Mouse (Mus musculus): ENCODE data around the gene Eif4g1. TPM values are rescaled to one million over a fixed set of nuclear protein-coding genes. Genes with fewer than 3 reads are reported as not detected.

Gene Eif4g1
- polyA plus RNA-seq (2015; fragmentation: Nextera tagmentation; extraction: Ambion mirVana), result 129 and 138 TPM in 2 replicates

GRCm38 (mm10) chr16:20668013-20668412, at the start of gene Eif4g1:
TSS of gene Eif4g1 (plus strand) at chr16:20668313.

GRCm38 (mm10) chr16:20621191-20621990, 46.7 kb upstream of the Eif4g1 start, which contains the start of gene Camk2n2:
TSS of gene Camk2n2 (minus strand) at chr16:20621287.

DNA sequence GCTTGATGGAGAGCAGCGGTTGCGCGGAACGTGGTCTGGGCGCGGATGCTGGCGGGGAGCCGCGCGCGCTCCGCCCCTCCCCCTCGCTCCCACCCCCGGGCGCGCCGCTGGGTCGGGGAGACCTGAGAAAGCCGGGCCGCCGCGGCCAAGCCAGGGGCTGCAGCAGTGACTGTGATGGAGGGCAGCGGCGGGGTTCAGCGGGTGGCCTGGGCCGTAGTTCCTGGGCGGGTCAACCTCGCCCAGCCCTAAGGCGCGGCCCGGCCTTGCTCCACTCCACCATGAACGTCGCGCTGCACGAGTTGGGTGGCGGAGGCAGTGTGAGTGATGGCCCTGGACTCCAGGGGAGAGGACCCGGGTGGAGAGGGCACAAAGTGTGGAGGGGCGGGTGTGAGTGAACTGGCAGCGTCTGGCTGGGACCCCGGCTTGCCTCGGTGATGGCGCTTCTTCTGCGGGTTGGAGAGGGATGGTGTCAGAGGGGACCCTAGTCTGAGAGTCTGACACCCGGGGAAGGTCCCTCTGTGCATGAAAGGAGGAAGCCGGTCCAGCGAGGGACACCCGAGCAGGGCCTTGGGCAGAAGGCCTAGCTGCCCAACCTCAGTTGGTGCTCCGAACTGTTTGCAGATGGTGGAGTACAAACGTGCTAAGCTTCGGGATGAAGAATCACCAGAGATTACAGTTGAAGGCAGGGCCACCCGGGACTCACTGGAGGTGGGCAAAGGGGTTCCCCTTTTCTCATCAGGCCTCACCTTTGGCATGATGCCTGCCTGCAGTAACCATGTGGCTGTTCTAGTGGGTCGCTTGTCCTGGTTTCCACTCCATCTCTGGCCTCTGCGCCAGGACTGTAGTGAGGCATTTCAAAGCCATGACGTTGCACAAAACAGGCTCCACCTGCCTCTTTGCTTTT, 38.1 kb upstream of the Eif4g1 start, which contains the start of gene Ece2:
TSS of gene Ece2 (plus strand) at position 98 of the 904 bp plus-strand sequence.

DNA sequence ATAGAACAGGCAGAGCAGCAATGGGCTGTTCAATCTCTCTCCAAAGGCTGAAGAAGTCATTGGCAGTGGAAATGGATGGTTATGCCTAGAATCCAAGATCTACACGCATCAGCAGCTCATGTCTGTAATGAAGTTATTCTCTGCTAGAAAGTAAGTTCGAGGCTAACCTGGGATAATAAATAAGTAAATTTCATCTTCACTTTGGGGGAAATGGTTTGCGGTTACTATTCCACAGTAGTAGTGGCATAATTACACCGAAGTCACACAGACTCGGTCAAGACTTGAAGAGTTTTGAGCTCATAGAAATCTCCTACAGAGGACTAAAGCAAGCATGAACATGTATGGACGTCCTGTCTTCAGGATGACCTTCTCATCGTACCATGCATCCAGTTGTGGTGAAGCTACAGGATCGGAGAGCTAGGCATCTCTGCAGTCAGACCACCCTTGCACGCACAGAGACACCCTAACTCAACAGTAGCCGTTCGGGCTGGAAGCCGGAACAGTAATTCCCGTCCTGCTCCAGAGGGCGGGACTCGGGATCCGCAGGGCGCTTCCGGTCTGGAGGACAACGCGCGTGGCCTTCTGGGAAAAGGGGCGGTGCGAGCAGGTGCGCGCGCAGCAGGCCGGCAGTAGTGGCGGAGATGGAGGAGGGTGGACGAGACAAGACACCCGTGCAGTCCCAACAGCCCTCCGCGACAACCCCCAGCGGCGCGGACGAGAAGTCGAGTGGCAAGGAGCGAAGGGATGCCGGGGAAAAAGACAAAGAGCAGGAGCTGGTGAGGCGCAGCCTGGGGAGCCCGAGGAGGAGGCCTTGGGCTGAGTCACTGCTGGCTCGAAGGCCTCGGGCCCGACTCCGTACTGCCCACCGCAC, 16.8 kb upstream of the Eif4g1 start, which contains the start of gene Psmd2:
TSS of gene Psmd2 (plus strand) at position 577 of the 871 bp plus-strand sequence.

DNA sequence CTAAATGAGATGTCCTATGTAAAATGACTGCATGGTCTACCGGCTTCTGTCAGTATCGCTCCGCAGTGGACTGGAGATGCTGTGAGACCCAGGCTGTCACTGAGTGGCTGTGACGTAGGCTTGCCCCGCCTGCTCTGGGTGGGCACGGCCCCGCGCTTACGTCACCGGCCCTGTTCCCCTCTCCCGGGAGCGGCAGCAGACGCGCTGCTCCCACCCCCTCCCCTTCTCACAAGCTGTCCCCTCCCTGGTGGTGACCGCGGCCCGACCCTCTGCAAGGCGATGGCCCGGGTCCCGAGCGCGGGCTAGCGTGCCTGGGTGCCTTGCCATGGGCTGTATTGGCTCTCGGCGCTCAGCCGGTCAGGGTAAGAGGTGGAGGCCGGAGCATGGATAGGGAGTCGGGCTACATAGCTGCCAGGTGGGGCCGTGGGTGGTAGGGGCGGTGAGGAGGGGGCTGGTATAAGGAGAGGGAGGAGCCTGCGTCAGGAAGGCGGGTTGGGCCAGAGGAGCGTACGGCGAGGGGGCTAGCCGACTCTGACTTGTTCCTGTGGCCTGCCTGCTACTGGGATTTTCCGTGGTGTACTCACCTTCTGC, 25.1 kb downstream of the Eif4g1 start, which contains the start of gene Fam131a:
TSS of gene Fam131a (plus strand) at position 131 of the 591 bp plus-strand sequence.

DNA sequence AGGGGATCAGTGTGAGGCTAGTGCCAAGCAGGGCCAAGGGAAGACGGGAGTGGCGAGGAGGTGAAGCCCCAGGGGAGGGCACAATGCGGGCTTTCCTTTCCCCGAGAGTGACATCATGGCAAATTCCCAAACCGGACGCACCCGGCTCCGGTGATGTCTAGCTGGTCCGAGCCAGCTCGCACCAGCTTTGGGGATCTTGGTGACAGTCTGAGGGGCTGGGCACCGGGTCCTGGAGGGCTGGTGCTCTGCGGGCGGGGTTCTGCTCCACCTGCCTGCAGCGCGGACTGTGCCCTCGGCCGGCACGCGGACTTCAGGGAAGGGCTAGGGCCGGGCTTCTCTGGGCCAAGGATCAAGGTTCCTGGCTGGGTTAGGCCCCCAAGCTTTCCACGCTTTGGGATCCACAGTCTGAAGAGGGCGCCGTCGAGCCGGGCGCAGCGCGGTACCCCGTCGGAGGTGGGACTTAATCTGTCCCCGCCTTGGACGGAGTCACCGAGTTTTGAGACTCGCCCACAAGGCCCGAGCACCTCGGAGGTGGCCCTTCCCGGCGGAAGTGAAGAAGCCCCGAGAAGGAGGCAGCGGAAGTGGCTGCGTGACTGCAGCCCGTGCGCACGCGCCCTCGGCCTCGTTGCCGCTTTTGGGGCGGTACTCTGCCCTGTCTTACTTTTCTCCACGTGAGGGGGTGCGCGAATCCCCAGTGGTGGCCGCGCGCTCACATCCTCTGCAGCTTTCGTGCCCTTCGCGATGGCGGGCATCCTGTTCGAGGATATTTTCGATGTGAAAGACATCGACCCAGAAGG, 49.3 kb downstream of the Eif4g1 start, which contains the start of the genes Polr2h and Clcn2:
TSS of gene Polr2h (plus strand) at position 485 of the 797 bp plus-strand sequence.
TSS of gene Clcn2 (minus strand) at position 566 of the 797 bp plus-strand sequence.

DNA sequence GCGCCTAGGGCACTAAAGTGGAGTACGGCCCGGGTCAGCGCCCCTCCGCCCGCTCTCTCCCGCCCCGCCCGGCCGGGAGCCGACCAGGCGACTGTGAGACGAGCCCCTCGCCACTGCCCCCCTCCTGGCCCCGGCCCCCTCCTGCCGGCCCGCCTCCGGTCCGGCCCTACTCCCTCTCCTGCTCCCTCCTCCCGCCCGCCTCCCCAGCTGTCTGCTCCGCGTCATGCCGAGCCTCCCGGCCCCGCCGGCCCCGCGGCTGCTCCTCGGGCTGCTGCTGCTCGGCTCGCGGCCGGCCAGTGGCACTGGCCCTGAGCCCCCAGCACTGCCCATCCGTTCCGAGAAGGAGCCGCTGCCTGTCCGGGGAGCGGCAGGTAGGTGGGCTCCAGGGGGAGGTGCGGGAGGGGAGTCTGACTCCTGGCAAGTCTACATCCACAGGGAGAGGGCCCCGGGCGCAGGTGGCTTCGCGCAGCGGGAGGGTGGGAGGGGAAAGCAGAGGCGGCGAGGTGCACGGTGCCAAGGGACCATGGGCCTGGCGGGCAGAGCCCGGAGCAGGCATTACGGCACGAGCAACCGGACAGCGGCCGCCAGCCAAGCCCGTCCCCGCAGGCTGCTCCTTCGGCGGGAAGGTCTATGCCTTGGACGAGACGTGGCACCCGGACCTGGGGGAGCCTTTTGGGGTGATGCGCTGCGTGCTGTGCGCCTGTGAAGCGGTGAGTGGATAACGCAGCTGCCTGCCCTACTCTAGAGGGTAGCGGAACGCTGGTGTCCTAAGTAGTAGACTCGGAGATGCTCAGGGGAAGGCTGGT, 65.0 kb downstream of the Eif4g1 start, which contains the start of gene Chrd:
TSS of gene Chrd (plus strand) at position 203 of the 806 bp plus-strand sequence.

GRCm38 (mm10) chr16:20733731-20734730, 65.9 kb downstream of the Eif4g1 start, which contains the start of gene Thpo:
TSS of gene Thpo (minus strand) at chr16:20734511.

Other genes with a start within 250 kb of the Eif4g1 start
- 62.9 and 82.7 TPM in 2 replicates for gene Abcc5, start 241.9 kb upstream of the Eif4g1 start, polyA plus RNA-seq (2015; fragmentation: Nextera tagmentation; extraction: Ambion mirVana)
- 88.5 and 88.8 TPM in 2 replicates for gene Eif2b5, start 169.5 kb upstream of the Eif4g1 start, polyA plus RNA-seq (2015; fragmentation: Nextera tagmentation; extraction: Ambion mirVana)
- 21.3 and 26.8 TPM in 2 replicates for gene Dvl3, start 151.3 kb upstream of the Eif4g1 start, polyA plus RNA-seq (2015; fragmentation: Nextera tagmentation; extraction: Ambion mirVana)
- 1,145 and 1,197 TPM in 2 replicates for gene Ap2m1, start 132.8 kb upstream of the Eif4g1 start, polyA plus RNA-seq (2015; fragmentation: Nextera tagmentation; extraction: Ambion mirVana)
- 77.6 and 85.8 TPM in 2 replicates for gene Abcf3, start 119.7 kb upstream of the Eif4g1 start, polyA plus RNA-seq (2015; fragmentation: Nextera tagmentation; extraction: Ambion mirVana)
- 54.5 and 66.7 TPM in 2 replicates for gene Vwa5b2, start 78.8 kb upstream of the Eif4g1 start, polyA plus RNA-seq (2015; fragmentation: Nextera tagmentation; extraction: Ambion mirVana)
- gene Eef1akmt4, start 56.7 kb upstream of the Eif4g1 start, polyA plus RNA-seq (2015; fragmentation: Nextera tagmentation; extraction: Ambion mirVana), result 5.4 and 5.9 TPM in 2 replicates
- 0.21 TPM in 1 of 2 replicates, not detected in the other for gene Gm49333, start 56.7 kb upstream of the Eif4g1 start, polyA plus RNA-seq (2015; fragmentation: Nextera tagmentation; extraction: Ambion mirVana)
- 34.5 and 40.8 TPM in 2 replicates for gene Alg3, start 56.6 kb upstream of the Eif4g1 start, polyA plus RNA-seq (2015; fragmentation: Nextera tagmentation; extraction: Ambion mirVana)
- 126 and 143 TPM in 2 replicates for gene Camk2n2, start 47.0 kb upstream of the Eif4g1 start, polyA plus RNA-seq (2015; fragmentation: Nextera tagmentation; extraction: Ambion mirVana)
- gene Ece2, start 38.5 kb upstream of the Eif4g1 start, polyA plus RNA-seq (2015; fragmentation: Nextera tagmentation; extraction: Ambion mirVana), result 14.8 and 20.3 TPM in 2 replicates
- 259 and 279 TPM in 2 replicates for gene Psmd2, start 16.7 kb upstream of the Eif4g1 start, polyA plus RNA-seq (2015; fragmentation: Nextera tagmentation; extraction: Ambion mirVana)
- 56.4 and 63.2 TPM in 2 replicates for gene Fam131a, start 24.9 kb downstream of the Eif4g1 start, polyA plus RNA-seq (2015; fragmentation: Nextera tagmentation; extraction: Ambion mirVana)
- 95.0 and 97.8 TPM in 2 replicates for gene Polr2h, start 49.4 kb downstream of the Eif4g1 start, polyA plus RNA-seq (2015; fragmentation: Nextera tagmentation; extraction: Ambion mirVana)
- gene Clcn2, start 49.4 kb downstream of the Eif4g1 start, polyA plus RNA-seq (2015; fragmentation: Nextera tagmentation; extraction: Ambion mirVana), result 29.6 and 31.2 TPM in 2 replicates
- 5.7 TPM in 2 replicates for gene Chrd, start 64.8 kb downstream of the Eif4g1 start, polyA plus RNA-seq (2015; fragmentation: Nextera tagmentation; extraction: Ambion mirVana)
- 0.77 and 0.92 TPM in 2 replicates for gene Thpo, start 66.2 kb downstream of the Eif4g1 start, polyA plus RNA-seq (2015; fragmentation: Nextera tagmentation; extraction: Ambion mirVana)